Mouse (Mus musculus): ENCODE results near the gene Cnpy1.
A peak's percentile ranks its signal among the peaks of the same experiment; 100 is the strongest.

Cnpy1 gene

DNA sequence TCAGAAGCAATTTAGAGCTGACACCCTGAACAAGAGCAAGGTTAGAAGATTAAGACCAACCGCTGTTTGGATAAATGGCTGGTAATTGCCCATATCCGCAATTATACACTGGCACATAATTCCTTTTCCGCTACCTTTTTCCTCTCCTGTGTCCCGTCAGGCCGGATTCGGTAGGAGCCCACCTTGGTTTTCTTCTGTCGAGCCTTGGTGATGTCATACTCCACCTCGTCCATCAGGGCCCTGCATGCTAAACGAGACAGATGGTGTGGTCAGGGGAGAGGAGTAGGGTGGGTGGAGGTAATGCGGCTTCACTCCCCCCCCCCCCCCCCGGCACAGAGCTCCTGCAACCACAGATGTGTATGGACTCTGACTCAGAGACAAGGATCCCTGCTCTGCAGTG, at the start of gene Cnpy1:
Gene Cnpy1, minus strand, starts transcription at position 233 of the 400 bp plus-strand sequence.
- DNase-seq, result no peak

DNA sequence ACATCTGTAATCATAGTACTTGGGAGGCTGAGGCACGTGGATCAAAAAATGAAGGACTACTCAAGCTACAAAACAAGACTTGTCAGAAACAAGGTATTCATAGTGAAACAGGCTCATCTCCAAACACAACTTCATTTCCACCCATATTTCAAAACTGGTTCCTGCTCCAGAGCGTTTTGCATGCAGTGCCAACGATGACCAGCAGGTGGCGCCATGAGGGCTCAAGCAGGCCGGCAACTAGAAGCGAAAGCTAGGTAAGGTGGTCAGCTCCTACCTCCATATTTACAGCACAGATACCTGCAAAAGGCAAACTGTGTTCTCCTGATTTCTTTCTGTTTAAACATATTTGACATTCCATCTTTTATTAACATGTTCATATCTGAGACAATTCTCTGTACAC, 48.4 kb upstream of the Cnpy1 start:
- peak; percentile 79 for DNase-seq

DNA sequence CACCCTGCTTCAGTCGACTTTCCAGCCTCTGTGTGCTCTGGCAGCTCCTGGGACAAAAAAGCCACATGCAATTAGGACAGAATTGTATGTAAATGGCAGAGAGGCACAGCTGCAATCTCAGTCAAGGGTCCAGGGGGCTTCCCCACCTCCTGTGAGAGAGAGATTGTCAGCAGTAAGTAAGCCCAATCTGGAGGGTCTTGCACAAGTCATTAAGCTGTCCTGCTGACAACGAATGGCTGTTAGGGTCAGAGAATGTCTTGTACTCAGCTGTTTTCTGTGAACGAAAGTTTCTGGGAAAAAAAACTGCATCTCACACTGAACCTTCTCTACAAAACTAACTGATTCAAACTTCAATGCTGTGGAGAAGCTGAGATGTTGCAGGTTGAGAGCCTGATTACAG, 46.7 kb upstream of the Cnpy1 start:
- no peak for DNase-seq

DNA sequence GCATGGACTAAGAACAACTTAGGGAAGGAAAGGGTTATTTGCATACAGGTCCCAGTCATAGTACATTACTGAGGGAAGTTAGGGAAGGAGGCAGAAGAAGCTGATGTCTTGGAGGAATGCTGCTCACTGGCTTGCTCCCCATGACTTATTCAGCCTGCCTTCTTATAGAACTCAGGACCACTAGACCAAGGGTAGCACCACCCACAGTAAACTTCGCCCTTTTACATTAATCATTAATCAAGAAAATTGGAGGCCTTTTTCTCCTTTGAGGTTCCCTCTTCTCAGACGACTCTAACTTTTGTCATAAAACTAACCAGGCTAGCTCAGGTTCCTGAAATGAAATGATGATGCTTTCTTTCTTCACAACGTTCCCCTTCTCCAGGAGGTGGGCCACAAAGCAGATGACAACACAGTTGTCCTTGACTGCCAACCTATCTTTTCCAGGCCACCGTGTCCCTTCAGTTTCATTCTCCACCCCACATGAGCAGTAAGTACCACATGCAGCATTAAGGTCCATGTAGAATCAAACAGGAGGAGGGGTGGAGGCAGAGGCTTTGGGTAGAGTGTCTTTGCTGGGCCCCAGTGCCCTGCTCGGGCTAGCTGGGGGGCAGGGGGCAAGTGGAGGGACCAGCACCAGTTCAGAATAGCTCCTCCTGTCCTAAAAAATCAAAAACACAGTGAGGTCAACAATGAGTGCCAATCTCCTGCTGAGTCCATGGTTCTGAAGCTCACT, 45.7 kb upstream of the Cnpy1 start:
- DNase-seq, result no peak

DNA sequence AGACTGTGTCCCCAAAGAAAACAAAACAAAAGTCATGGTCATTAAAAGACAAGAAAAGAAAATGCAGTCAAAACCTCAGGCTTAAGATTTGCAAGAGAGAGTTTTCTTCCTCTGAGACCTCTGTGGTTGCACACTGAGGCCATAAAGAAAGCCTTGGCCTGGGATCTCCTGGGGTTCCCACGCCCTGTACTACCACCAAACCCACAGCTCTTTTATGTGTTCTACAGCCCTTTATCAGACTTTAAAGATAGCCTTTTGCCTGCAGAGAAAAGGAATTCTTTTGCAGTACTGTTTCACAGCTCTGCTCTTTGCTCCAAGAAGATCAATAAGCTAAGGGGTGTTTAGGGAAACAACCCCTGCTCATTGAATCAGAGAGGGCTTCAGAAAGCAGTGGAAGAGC, 45.0 kb upstream of the Cnpy1 start:
- DNase-seq, result no peak

DNA sequence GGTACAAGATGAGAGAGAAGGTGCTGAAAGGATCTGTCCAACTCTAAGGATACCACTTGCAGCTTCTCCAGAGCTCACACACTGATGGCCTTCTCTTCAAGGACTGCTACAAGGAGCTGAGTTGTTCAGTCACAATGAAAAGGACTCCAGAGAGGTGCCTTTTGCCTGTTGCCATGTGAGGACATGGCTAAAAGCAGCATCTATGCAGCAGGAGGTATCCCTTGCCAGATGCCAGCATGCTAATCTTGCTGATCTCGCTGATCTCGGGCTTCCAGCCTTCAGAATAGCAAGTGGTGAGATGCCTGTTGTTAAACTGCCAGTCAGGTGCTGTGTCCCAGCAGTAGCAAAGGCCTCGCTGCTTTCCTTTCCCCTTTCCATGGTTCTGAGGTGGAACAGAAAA, 43.5 kb upstream of the Cnpy1 start:
- DNase-seq, result no peak

DNA sequence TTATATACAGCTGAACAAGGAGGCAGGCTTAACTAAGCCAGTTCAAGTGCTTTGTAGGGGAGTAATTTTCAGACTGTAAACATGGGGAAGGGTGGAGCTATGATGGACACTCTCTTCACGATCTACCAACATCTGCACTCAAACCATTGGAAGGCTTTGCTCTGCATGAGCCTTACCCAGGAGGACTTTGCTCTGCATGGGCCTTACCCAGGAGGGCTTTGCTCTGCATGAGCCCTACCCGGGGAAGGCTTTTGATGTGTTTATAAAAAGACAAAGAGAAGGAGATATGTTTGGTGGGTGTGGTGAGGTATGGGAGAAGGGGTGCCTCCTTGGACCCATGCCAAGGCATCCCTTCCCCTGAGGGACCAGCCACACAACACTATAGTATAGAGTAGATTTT, 31.7 kb upstream of the Cnpy1 start:
- no peak for DNase-seq

DNA sequence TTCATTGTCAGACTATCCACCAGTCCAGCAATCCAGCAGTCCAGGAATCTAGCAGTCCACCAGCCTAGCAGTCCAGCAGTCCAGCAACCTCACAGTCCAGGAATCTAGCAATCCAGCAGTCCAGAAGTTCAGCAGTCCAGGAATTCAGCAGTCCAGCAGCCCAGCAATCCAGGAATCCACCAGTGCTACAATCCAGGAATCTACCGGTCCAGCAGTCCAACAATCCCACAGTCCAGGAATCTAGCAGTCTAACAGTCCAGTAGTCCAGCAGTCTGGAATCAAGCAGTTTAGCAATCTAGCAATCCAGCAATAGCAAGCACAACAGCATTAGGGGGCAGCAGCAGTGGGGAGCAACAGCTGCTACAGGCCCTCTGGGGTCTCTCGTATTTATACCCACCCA, 27.2 kb upstream of the Cnpy1 start:
- DNase-seq, result no peak

DNA sequence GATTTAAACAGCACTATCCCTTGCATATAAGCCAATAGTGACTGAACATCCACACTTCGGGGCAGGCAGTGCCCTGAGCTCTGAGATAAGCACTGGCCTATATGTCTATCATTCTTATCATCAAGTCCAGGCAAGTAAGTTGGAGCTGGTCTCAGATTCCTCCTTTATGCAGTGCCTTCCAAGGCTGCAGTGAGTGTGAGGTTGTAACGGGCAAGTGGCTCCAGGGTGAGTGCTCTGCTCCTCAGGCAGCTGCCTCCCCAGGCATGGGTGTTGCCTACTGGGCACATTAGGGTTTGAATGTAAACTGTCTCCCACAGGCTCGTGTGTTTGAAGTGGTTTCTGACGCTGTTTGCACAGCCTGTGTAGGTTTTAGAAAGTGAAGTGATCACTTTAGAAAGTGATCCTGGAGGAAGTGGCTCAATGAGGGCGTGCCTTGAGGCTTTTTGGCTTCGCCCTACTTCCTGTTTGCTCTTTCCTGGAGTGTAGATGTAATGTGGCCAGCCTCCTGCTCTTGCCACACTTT, 23.9 kb upstream of the Cnpy1 start:
- no peak for DNase-seq

DNA sequence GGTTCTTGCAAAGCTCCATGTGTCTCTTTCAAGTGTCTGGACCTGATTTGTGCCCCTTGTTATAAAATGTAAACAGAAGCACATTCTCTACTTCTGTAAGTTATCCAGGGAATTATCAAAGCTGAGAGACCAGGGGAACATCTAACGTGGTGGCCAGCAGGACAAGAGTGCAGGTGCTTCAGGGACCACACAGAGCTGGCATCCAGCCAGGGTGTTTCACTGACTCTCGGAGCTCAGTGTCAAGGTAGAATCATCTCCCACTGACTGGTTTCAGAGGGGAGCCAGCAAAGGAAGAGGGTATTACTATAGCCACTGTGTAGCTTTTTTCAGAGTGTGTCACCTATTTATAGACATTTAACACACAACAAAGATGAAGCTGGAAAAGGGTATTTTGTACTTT, 22.0 kb upstream of the Cnpy1 start:
- DNase-seq, result no peak

DNA sequence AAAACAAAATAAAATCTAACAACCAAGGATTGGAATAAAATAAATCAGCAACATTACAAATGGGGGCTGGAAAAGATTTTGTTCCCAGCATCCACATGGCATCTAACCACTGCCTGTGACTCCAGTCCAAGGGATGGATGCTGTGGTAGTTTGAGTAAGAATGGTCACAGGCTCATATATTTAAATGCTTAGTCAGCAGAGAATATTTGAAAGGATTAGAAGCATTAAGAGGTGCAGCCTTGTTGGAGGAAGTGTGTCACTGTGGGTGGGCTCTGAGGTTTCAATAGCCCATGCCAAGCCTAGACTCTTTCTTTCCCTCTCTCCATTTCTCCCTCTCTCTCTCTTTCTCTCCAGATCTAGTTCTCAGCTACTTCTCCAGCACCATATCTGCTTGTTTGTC, 20.0 kb upstream of the Cnpy1 start:
- DNase-seq, result no peak

DNA sequence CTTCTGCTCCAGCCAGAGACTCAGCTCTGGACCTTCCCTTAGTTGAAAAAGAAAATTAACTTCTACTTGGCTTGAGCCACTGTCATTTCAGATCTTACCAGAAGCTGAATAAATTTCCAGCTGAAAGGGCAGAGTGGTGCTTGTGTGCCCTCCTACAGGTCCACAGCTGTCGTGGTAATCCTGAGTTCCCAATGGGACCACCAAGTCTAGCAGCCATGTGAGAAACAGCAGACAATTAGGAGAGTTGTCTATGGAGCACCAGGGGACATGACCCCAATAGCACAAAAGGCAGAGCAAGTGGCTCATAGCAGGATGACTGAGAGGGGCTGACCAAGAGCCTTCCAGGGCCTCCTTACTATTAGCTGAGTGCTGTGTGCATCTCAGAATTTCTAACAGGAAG, 18.2 kb upstream of the Cnpy1 start:
- DNase-seq, result no peak

DNA sequence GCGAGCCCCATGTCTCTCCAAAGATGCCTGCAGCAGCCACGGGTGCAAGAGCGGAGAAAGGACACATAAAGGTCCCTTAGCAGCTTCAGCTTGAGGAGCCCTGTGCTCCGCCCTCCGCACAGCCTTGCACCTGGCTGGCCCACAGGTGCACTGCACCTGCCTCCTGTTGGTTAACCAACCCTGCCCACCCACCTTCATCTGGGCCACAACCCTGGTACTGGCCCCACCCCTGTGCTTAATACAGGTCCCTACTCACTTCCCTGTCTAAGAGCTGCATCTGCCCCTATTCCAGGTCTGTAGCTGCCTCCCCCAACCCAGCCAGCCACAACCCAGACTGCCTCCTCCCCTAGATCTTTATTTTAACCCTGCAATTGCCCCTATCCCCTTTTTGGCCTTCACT, 16.5 kb upstream of the Cnpy1 start:
- no peak for DNase-seq

DNA sequence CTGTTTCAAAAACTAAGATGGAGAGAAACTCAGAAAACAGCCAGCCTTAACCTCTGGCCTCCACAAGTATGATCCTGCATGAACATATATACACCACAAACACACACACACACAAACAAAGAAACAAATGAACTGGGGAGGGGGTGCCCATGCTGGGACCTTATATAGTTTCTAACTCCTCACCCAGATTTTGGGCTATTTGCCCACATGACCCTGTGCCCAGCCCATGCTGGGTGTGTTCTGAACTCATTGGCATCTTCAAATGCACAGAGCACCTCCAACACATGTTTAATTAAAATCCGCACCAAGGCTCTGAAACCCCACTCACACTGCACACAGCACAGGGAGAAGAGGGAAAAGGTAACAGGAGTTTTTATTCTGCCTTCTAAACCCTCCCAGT, 14.3 kb upstream of the Cnpy1 start:
- DNase-seq, result no peak

DNA sequence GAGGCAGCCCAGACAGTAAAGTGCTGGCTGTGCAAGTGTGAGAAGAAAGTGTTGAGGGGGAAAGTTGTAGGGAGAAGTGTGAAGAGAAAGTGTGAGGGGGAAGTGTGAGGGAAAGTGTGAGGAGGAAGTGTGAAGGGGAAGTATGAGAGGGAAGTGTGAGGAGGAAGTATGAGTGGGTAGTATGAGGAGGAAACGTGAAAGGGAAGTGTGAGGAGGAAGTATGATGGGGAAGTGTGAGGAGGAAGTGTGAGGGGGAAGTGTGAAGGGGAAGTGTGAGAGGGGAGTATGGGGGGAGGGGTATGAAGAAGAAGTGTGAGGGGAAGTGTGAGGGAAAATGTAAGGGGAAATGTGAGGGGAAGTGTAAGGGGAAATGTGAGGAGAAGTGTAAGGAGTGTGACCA, 13.8 kb upstream of the Cnpy1 start:
- no peak for DNase-seq

DNA sequence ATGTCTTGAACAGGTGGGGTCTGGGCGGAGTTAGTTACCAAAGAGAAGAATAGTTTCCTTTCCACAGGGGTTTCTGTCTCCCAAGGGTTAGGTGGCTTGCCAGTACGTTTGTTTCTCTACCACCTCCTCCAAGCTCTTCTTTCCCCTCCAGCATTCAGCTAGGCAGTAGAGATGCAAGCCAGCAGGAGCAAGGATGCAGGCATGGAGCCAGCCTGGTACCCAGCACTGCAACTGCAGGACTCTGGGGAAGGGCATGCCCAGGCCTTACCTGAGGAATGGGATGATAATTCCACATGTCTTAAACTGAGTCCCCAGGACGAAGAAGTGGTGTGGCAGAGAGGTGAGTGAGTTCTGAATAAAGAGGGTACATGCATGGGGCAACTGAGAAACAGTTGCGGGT, 12.2 kb upstream of the Cnpy1 start:
- no peak for DNase-seq

DNA sequence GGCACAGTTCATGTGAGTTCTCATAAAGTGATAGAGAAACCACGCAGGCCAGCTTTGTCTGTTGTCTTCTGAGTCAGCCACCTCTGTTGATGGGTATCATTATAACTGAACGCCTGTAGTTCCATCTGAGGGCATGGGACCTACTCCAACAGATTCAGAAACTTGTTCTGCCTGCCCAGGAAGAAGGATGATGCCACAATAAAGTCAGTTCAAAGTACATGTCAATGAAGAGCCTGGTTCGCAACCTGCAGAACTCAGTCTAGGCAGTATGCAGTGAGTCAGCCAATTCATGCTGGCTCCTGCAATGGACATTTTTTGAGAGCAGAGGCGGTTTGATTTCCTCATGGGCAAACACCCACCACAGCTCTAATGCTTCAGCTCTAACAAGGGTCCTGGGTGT, 7.4 kb upstream of the Cnpy1 start:
- no peak for DNase-seq

DNA sequence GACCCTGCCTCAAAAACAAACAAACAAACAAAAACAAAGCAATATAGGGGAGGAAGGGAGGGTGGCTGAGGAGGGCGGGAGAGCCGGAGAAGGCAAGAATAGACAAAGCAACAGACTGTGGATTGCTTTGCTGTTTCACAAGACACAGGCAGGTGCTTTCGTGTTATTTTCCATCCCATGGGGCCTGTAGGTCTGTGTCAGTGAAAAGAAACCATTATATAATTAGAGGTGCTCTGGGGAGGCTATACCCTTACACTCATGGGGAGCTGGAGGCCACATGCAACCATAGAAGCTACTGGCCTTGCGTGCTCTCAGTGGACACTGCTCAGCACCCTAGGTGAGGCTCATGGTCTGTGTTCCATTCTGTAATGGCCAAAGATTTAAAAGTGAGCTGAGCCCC, 6.7 kb upstream of the Cnpy1 start:
- DNase-seq, result no peak

DNA sequence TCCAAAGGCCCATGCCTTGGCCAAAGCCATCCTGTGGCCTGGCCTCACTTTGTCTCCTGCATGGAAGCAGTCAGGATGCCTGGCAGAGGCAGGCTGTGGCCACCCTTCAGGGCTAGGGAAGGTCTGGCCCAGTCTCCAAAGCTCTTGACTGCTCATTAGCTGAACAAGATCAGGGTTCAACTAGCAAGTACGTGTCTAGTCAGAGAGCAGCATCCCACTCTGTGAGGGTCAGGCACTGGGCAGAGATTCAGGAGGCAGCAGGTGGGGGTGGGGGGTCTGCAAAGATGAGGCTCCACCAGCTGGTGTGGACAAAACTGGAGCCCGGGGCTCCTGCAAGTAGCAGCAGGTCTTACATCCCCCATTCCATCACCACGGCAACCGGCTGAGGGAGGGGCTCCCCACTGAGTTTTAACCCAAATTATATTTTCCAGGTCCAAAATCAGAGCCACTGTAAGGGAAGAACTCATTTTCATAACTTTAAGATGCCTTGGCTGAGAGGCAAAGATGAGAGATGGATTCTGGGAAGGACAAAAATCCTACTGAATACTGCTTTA, 5.7 kb upstream of the Cnpy1 start:
- DNase-seq, result peak; percentile 24

DNA sequence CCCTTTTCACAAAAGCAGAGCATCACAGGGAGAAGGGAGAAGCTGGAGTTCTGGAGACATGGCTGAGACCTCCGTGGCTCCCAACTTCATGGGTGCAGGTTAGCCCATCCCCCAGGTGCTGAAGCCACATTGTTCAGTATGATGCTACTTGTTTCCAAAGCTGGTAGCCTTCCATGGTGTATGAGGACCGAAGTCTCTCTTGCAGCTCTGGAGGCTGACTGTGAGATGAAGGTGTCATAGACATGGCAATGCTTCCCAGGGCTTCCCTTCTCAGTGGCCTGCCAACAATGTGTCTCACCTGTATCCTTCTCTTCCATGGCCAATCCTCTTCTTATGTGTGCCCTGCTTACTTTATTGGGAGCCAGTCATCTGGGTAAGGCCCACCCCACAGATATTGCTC, 4.9 kb upstream of the Cnpy1 start:
- DNase-seq, result no peak

DNA sequence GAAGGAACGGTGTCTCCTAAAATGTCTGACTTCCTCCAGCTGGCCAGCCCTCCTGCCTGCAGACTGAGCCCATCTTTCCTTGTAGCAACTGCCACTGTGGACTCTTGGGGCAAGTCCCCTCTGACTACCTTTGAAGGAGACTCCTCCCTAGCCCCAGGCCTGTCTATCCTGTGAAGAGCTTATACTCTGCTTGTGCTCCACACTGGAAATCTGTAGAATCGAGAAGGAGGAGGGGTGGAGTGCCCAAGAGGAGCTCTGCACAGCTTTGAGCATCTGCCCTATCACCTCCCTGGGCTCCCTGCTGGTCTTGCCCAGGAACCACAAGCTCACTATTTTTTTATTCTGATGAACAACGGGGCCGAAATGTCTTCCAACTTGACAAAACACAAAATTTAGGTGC, 485 bp downstream of the Cnpy1 start:
- no peak for DNase-seq

DNA sequence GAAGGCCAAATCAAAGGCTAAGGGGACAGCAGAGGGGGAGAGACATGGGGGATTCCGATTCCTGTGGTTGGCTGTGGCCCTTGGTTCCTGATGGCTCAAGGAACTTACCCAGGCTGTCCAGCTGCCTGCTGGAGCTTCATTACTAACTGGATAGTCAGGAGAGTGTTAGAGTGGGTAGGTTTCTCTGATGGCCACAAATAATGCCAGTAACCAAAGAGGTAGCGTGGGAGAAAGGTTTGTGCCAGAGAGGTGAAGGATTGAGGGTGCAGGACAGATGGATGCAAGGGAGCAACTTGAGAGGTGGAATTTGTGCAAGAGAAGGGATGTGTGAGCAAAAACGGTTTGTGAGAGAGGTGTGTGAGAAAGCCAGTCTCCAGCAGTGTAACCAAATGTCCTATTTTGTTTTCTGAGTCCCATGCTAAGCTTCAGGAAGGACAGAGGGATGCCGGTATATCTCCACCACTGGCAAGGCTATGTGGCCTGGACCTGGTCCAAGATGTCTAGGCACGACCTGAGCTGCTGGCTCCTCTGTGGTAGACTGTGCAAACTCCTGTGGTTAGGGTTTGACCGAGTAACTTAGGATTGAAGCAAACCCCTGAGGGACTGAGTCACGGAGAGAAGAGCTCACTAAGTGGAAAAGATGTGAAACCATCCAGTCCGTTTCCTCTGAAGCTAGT, 2.0 kb downstream of the Cnpy1 start:
- DNase-seq, result no peak

DNA sequence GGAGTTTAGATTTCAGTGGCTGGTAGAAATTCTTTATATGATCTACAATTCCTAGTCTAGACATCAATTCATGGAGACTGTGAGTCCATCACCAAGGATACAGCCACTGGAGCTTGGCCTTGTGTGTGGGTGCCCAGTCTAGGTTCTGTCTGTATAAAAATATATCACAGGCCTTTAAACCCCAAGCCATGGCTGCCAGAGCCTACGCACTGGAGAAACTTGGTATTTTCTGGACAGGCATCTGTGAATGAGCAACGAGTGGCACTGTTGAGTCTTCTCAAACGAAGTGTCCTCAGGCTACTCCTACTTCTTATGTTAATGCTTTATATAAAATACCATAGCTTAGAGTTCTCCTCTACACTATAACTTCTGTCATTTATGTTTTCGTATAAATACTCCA, 4.2 kb downstream of the Cnpy1 start:
- no peak for DNase-seq

DNA sequence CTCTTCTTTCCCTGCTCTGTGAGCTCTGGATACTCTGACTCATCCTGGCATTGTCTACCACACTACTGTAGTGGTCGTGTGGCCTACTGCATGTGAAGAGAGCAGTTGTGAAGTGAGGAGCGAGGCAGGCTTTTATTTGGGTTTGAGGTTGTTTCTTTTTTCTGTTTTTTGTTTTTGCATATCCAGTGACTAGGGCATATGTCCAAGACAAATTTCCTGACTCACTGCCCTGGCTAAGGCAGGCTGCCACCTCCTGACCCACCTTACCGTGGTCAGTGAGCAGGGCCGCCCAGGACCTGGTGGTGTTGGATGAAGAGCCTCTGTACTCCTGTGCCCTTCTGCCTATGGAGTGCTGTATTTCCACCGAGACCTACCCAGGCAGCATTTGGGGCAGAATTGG, 5.8 kb downstream of the Cnpy1 start:
- DNase-seq, result no peak

DNA sequence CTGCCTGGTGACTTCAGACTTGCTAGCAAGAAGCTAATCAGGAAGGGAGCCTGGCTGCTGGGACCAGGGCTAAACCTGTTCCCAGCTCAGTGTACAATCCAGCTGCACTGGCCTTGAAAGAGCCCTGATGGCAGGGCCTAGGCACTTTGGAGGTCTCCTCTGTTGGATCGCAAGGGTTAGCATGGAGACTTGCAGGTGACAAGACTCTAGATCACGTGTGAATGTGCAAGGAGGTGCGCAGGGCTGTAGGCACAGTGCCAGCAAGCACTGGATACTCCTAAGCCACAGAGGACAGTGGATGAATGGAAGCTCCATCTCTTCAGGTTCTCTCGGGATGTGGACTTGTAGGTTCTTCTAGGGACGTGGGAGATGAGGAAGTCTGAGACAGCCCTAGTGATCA, 6.7 kb downstream of the Cnpy1 start:
- no peak for DNase-seq
